Mouse (Mus musculus) lung, postnatal 36 days (tissue): Measurements from ENCODE around the gene Abtb2.

Source experiments
- DNase-seq: peaks from one replicate; pipeline ENCODE4 v3.0.0; 2022; ENCODE audit warnings: mixed read lengths

Gene Abtb2

DNA sequence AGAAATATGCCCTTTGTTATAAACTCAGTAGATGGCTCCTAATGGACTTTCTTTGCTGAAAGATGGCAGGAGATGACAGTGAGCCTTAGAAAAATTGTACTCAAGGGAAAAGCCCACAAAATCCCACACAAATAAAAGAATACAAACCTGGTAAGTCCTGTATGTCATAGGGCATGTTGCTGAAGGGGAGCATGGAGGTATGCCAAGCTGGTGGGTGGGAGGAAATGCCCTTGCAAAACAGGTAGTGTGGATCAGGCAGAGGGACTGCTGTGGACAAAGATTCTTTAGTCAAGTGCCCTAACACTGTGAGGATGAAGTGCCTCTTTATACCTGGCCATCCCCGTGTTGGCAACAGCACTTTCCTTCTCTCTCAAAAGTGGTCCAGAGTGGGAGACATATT is 126.7 kb downstream of the Abtb2 start:
- DNase-seq: no peak

DNA sequence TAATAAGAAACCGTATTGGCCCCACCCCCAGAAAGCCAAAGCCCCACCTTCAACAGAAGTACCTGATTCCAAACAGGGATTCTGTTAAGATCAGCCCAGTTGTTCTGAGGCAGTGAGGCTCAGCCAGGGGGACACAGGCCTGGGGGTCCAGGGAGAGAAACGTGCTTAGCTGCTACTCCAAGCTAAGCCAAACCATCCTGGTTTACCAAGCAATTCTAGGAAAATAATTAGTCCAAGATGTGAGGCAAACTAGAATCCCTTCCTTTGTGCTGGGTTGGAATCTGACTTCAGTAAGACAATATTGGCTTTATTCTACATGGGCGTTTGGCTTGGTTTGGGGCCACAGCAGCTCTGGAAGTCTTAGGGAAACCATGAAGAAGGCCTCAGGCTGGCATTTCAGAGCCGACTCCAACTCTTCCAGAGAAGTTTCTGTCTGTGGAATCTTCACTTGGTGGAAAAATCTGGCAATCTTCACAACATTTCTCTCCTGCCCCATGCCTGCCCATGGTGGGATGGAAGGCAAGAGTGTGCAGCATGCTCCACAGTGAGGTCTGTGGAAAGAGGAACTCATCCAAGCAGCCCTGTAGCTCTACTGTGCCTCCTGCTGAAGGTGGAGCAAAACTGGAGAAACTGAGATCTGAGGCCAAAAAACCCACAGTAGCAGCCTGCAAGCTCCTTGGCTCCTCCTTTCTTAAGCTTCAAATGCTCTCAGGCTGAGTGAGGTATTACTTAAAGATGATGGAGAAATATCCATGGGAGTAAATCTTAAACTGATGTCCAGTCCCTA is 128.9 kb downstream of the Abtb2 start:
- no peak for DNase-seq

DNA sequence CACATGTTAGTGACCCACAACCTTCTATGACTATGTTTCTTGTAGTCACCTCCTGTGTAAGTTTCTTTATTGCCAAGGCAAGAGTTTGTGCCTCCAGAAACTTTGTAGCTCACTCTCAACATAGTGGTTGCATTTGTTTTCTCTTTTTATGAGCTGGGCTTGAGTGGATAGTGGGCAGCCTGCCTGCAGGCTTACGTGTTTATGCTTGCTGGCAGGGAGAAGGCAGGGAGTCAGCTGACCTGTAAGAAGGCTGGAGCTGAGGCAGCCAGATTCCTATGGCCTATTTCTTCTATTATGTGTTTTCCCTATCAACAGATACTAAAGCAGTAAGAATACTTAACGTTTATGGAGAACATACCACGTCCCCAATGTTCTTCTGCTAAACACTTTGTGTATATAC is 130.1 kb downstream of the Abtb2 start:
- peak; percentile 79 for DNase-seq

DNA sequence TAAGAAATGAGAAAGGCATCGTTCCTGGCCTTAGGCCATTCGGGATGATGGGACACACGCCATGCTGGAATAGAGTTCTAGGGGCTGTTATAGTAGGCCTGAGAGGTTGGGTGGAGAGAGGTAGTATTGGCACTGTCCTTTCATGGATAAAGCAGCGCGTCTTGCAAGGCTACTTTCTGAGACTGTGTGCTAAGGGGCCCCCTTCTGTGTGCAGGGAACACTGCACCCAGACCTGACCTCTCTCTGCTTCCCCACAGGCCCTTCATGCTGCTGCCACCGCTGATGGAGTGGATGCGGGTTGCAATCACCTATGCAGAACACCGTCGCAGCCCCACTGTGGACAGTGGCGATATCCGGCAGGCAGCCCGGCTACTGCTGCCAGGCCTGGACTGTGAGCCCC is 134.4 kb downstream of the Abtb2 start:
- no peak for DNase-seq

DNA sequence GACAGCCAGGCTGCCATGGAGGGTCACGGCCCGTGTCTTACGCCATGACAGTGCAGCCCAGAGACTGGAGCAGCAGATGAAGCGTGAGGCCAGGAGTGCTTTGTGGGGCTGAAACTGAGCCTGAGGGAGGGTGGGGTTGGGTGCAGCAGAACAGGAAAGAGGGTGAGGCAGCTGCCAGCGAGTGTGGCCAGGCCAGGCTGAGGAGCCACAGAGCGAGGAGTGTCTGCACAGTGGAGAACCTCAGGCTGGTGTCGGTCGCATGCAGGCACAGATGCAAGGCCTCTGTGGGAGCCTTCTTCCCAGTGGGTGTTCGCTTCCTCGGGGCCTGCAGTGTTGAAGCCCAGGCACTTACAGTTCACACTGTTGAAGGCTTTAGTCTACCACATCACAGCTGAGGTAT is 137.2 kb downstream of the Abtb2 start:
- no peak for DNase-seq

DNA sequence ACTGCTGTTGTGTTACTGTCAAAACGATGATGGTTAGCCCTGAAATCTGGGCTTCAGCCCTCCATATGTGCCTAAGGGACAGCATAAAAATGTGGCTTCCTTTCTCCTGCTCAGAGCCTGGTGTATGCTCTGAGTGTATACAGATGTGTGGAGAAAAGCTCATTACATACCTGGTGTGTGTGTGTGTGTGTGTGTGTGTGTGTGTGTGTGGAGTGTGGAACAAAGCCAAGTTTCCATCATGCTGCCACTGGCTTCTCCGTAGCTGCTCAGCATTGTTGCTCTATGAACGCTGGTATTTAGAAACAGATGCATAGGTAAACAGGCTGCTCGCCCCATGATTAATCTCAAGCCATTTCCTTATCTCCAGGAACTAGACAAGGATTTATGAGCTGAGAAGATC is 137.8 kb downstream of the Abtb2 start:
- DNase-seq: no peak

DNA sequence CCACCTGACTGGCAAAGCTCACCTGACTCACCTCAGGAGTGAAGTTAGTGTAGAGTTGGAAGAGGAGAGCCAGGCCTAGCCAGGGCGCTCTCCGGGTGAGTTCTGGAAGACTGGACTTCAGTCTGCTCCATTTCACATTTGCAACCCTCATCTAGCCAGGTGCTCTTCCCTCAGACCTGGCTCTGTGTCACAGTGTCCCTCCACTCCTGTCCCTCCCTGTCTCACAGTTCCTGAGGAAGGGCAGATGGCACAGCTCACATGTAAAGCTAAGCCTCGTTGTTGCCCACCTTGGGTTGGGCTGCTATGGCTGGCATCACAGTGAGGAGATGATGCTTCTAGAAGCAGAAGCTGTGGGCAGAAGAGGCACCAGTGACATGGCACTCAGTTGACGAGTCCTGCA is 139.7 kb downstream of the Abtb2 start:
- no peak for DNase-seq

DNA sequence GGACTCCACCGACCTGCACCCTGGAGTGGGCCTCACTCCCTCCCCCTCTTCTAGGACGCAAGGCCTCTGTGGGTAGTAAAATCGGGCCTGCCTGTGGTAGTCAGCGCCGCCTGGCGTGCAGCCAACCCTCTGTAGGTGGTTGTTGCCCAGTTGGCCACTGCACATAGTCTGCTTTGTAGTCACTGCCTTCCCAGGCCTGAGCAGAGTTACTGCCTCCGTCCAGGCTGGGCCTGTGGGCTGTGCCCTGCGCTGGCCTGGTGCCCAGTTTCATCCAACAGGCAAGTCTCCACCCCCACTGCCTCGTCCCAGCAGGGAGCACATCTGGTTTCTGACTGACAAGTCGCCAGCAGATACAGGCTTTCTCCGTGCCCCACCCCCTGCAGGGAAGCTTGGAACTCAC is 140.1 kb downstream of the Abtb2 start:
- peak; percentile 46 for DNase-seq

DNA sequence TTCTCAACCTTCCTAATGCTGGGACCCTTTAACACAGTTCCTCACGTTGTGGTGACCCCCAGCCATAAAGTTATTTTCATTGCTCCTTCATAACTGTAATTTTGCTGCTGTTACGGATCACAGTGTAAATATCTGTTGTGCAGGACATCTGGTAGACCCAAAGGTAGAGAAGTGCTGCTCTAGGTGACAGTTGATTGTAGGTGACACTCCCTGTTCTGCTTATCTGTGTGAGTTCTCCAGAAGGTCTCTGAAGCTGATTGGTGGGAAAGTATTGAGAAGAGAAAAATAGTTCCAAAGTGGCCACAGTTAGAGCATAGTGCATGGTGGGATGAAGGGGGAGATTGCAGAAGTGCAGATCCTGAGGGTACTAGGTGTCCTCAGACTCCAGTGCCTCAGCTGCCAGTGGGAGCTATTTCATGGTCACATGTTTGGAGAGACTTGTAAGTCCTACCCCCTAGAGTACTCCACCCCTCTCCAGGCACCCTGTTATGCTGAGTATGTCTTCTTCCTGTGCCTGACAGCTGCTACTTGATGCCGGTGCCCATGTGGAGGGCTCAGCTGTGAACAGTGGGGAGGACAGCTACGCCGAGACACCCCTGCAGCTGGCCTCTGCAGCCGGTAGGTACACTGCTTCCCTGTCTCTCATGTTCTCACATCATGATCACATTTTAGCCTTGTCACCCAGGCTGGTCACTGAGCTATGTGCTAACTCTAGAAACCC is 141.1 kb downstream of the Abtb2 start:
- DNase-seq: no peak

DNA sequence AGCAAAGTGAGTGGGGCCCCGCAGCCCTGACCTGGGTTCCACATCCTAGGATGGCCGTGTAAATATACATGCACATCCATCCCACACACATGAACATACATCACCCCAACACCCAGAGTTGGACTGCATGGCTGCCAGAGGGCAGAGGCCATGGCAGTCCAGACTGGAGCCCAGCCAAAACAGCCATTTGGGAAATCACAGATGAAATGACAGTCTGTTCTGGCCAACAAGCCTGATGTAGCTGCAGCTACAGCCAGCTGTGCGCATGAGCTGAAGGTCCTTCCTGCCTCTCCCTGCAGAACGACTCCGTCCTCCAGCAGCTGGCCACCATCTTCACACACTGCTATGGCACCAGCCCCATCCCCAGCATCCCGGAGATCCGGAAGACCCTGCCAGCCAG is 144.7 kb downstream of the Abtb2 start:
- DNase-seq: peak; percentile 52

DNA sequence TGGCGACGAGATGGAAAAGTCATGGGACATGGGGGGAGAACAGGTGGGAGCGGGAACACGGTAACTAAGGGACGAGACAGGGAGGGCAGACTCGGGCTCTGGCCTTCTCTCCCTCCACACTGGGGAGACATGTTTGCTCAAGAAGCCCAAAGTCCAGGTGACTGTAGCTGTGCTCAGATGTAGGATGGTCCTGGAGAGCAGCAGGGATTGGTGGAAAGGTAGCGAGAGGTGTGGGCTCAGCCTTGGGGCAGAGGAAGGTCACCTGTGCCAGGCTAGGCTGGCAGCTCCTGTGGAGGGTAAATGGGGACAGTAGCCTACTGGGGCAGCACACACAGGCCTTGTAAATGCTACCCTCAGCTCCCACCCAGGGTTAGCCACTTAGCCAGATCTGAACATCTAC is 147.7 kb downstream of the Abtb2 start:
- no peak for DNase-seq

DNA sequence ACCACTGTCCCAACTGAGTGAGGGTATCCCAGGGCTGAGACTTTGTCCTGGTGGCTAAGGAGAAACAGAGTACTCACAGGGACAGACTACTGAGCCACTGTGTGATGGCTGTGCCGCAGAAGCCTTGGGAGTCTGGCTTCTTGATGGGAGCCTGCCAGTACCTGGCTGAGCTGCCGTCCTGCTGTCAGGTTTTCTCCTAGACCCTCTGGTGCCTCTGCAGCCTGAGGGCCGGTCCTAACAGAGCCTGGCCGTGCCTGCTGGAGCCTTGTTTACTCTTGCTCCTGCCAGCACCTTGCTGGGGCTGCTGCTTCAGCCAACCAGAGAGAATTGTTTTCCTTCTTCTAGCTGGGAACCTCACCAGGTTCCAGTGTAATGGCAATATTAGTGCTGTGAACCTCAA is 148.3 kb downstream of the Abtb2 start:
- no peak for DNase-seq

DNA sequence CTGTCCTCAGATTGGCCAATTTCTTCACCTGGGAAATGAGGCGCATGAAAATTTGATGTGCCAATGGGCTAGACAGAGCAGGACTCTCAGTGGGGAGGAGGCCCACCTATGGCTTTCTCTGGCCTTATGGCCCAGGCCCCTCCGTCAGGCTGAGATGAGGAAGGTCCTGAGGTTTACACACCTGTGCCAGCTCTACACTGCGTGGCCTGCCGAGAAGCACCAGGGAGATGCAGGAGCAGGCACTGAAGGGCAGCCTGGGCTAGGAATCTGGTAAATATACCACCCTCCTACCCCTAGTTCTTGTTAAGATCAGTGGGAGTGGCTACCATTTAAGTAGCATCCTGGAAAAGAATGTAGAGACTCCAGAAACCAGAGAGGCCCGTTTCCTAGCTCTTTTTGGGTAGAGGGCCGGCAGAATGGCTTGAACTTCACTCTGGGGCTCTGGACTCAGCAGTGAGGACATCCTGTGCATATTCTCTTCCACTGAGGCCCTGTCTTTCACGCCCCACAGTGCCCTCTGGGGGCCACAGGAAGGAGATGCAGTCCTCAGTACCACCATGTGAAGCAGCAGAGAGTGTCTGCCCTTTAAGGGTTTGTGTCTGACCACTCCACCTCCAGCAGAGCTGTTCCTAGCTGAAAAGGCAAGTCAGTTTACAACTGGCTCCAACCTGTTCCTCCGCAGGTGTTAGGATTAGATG is 152.6 kb downstream of the Abtb2 start:
- peak; percentile 77 for DNase-seq

DNA sequence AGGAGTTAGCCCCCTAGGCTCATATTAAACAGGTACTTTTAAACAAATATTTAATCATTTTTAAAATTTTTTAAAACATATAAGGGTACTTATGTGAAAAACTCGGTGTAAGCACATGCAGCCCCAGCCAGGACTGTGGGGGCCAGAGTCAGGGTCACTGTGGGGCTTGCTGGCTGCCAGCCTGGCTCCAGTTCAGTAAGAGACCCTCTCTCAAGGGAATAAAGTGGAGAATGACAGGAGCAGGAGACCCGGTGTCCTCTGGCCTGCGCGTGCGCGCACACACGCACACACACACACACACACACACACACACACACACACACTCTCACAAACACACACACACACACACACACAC is 153.2 kb downstream of the Abtb2 start:
- DNase-seq: no peak

DNA sequence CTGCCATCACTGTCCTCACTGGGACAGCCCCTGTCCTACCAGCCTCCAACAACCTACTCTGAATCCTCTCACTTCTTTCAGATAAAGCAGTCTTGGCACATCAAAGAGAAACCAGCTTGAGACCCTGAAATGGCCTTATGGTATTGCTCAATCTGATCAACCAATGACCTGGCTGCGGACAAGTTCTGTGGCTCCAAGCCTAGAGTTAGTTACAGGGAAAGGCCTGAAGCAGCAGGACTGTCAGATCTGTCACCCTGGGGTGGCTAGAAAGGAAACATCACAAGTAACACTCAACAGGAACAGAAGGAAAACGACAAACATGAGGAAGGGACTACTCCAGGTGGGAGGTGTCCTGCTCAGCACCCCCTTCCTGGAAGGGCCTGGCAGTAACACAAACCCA is 158.4 kb downstream of the Abtb2 start:
- peak; percentile 37 for DNase-seq

DNA sequence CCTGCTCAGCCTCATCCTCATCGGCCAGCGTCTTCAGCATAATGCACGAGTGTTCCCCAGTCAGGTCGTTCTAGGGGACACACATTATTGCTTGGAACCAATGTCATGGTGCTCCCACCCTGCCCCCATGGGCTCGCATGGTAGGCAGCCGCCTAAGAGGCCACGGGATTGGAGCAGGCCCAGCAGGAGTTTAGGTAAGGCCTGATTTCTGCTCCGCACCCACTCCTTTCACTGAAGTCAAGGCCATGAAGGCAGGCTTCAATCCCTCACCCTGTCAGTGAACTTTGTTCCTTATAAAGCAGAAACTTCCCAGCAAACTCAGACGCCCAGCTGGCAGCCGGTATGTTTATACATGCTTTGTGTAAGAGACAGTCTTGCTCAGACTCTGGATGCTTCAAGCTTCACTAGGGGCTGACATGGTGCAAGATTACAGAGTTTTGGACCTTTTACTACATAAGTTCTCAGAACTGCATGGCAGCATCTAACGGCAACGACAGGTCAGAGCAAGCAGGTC is 162.0 kb downstream of the Abtb2 start:
- peak; percentile 20 for DNase-seq

DNA sequence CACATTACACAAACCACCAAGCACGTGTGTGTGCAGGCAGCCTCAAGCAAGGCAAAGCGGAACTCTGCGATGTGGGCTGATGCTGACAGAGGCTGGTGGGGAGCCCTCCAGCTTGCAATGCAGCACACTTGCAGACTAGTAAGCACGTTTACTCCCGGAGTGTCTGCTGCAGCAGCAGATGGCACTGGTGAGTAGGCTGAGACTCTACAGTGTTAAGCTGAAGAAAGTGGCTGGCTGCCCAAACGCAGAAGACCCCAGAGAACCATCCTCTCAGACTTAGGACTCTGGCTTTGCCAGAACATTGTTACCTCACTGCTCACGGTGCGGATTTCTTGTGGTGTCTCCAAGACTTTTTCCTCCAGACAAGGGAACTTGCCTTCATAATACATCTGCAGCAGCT is 164.9 kb downstream of the Abtb2 start:
- no peak for DNase-seq

DNA sequence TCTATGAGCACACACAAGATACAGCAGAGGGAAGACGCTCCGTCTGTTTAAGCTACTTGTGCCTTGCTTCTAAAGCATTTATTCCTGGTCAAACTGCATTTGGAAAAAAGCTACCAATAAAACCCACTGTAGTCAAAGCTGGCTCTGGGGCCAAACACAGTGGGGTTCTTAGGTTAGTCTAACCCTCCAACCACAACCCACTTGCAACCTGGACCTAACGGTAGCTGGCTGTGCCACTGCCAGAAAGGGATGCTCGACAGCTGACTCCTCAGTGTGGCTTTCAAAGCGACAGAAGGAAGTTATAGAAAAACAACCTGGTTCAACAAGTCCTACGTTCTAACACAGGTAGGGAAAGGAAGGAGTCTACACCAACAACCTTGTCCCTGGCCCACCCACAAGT is 165.3 kb downstream of the Abtb2 start:
- DNase-seq: no peak

DNA sequence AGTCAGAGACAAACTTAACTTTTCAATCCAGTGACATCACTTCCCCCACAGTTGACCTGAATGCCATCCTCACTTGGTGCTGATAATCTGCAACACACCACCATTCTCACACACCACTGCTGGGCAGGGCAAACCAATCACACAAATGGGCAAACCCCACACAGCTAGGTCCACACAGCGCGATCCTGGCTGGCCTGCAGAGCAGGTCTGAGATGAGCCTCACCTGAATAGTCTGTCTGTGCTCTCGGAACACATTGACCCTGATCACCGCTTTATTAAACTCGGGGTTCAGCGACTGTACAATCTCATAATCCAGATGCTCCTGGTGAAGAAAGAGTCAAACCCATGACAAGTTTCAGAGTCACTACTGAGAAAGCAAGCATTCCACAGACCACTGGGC is 176.7 kb downstream of the Abtb2 start:
- no peak for DNase-seq

DNA sequence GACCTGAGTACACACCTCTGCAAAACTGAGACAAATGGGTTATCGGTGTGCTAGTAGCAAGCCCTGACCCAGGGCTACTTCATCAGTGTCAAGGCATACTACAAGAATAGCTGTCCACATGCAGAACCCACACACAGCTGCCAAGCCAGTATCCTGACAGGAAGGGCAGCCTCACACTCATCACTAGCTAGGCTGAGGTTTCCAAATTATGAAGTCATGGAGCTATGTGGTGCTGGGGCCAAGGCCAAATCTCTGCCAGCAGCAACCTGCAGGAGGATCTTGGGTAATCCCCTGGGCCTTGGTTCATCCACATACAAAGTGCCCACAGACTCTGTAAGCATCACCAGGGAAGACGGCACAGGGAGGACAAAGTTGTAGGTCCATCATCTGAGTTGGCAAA is 177.4 kb downstream of the Abtb2 start:
- no peak for DNase-seq

DNA sequence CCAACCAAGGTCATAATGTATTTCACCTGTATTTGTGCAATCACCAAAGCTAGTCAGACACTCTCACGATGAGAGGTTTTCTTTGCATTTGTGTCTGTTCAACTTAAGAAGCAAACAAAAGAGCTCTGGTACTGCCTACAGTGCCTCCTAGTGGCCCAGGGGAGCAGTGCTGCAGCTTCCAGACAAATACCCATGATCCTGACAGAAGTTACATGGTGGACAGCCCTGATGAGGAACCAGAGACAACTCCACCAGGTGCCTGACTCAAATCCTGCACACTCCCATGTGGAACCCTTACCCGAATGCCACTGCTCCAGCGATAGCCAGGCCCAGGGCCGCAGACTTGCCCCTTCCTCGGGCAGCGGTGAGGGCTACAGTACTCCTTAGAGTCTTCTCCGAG is 177.9 kb downstream of the Abtb2 start:
- DNase-seq: peak; percentile 82

DNA sequence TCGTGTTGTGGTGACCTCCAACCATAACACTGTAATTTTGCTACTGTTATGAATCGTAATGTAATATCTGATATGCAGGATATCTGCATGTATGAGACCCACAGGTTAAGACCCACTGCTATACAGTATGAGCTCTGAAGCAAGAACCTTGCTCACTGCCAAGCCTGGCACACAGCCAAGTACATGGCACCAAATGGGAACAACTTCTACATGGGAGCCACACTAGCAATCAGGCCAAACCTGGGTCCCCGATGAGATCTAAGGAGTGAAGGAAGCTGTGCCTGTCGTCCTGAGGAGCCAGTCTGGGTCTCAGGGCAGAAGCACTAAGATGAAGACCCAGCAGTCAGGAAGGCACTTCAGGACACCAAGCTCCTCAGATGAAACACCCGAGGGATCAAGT is 179.4 kb downstream of the Abtb2 start:
- DNase-seq: no peak

DNA sequence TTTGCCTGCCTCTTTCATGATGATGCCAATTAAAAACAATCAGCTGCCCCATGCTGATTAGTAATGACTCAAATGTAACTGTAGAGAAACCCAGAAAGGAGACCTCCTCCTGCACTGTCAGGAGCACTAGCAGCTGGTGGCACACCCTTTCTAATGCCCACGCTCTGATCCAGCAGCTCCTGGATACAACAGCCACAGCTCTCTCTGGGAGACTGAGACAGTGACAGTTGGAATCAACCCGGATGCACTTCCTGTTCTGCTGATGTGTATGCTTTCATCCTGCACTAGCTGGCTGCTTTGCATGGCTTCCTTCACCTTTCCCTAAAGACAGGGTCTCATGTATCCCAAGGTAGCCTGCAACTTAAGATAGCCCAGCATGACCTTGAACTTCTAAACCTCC is 180.0 kb downstream of the Abtb2 start:
- no peak for DNase-seq

DNA sequence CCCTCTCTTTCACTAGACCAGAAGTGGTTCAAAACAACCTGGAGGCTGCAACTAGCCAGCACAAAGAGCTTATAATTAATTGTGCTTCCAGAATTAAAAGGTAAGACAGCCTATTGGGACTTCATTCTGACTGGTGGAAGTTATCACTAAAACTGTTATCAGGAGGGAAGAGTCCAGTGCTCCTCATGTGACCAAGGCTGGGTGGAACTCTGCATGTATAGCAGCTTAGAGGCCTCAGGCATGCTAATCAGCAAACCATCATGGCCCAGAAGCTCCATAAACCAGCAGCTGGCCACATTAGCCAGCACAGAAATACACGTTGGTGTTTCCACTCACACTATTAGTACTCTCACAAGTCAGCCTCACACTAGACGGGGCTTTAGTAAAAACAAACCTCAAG is 180.7 kb downstream of the Abtb2 start:
- DNase-seq: no peak
